ENCODE assay signal across 13 mouse cellular contexts in the genomic region with DNA sequence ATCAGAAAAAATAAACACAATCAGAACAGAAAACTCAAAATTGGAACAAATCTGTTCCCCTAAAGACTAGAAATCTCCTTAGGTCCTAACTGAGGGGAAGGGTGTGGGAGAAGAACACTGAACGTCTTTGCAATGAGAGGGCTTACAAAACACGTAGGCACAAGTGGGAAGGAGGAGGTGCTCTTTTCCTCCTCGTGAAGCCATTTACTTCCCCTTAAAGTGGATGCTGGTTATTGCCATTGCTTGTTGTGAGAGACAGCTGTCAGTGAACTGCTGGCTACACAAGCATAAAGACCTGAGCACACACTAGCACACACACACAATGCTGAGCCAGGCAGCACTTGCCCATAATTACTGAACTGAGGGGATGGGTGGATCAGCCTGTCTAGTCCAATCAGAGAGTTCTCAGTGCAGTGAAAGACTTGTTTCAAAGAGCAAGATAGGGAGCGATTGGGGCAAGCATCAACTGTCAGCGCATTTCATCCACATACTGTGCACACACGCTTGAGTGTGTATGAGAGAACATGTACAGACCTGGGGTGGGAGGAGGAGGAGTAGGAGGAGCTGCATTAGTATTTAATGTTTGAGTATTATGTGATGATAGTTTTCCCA.
A peak's percentile ranks its signal among the peaks of the same experiment; 100 is the strongest.
DNase-seq lines count a peak whose midpoint lies in the region; ATAC-seq and TF ChIP-seq lines count a peak whose summit lies in the region.
"Had no signal": no experiment of that assay in that cellular context is flagged by ENCODE, and none has a peak within 500 bp of the region (broad histone marks: within the 10 kb centered on the region; RNA-seq: fewer than 3 reads in every experiment).

No protein-coding gene starts in this region.

- peak overlapping the region; percentile 66 for H3K27ac ChIP-seq in heart, embryonic 13.5 days (replicated peaks)
- no peak overlapping the region for H3K27ac ChIP-seq in heart, adult 2 months
- H3K27ac ChIP-seq in forebrain, embryonic 10.5 days: peak overlapping the region; percentile 79
- H3K27ac ChIP-seq in hindbrain, embryonic 12.5 days: peak overlapping the region; percentile 17; the same call in 1 of the 2 replicates
- H3K27ac ChIP-seq in midbrain, embryonic 16.5 days (ENCODE audit: low read length): no peak overlapping the region
- H3K27ac ChIP-seq in liver, embryonic 11.5 days (ENCODE audit: low read depth, low read length): no peak overlapping the region

- ATAC-seq in heart, embryonic 13.5 days (ENCODE audit: extremely low read depth, insufficient number of reproducible peaks, low FRiP score, low TSS enrichment): no peak
- ATAC-seq in hindbrain, embryonic 12.5 days (ENCODE audit: low FRiP score): peak; percentile 59
- ATAC-seq in midbrain, embryonic 16.5 days: 0 out of 2 replicates have a peak, but pooled peaks have one; percentile 22
- no peak for ATAC-seq in monocyte, adult 5-6 weeks (replicated peaks; ENCODE audit: insufficient number of reproducible peaks, low FRiP score, low TSS enrichment, poor library complexity, severe bottlenecking)
- no peak for ATAC-seq in liver, embryonic 11.5 days (replicated peaks; ENCODE audit: low FRiP score)

- no peak for DNase-seq in heart, adult 2 months
- peak; percentile 19 for DNase-seq in forebrain, embryonic 10.5 days (ENCODE audit: extremely low spot score, low spot score)
- no peak for DNase-seq in T-cell, adult 2 months (ENCODE audit: low spot score)
- no peak for DNase-seq in liver, embryonic 11.5 days (ENCODE audit: low spot score)
- DNase-seq: adrenal gland, postnatal 36 days; gastrocnemius, postnatal 36 days; right cerebral cortex, postnatal 25 days; thymus, adult 2 months had no signal

- no peaks in the 10 kb centered on the region for H3K79me2 ChIP-seq in heart, adult 2 months (replicated peaks; ENCODE audit: control insufficient read depth, insufficient read depth, low read length)

- no peaks in the 10 kb centered on the region for H3K36me3 ChIP-seq in heart, embryonic 13.5 days
- H3K36me3 ChIP-seq in heart, adult 2 months (ENCODE audit: control insufficient read depth, insufficient read depth, low read length): no peaks in the 10 kb centered on the region
- H3K36me3 ChIP-seq in forebrain, embryonic 10.5 days (replicated peaks): no peaks in the 10 kb centered on the region
- H3K36me3 ChIP-seq in hindbrain, embryonic 12.5 days: no peaks in the 10 kb centered on the region
- H3K36me3 ChIP-seq in midbrain, embryonic 16.5 days (ENCODE audit: control insufficient read depth, insufficient read depth, low read length): no peaks in the 10 kb centered on the region
- no peaks in the 10 kb centered on the region for H3K36me3 ChIP-seq in liver, embryonic 11.5 days (ENCODE audit: control insufficient read depth, insufficient read depth, low read length)

- peaks cover 24% of the 10 kb centered on the region for H3K4me1 ChIP-seq in heart, embryonic 13.5 days
- no peaks in the 10 kb centered on the region for H3K4me1 ChIP-seq in heart, adult 2 months (ENCODE audit: control insufficient read depth, insufficient read depth, low read length)
- peaks cover 30% of the 10 kb centered on the region for H3K4me1 ChIP-seq in forebrain, embryonic 10.5 days
- 0 out of 2 replicates have a peak, but pooled peaks cover 9% of the 10 kb centered on the region for H3K4me1 ChIP-seq in hindbrain, embryonic 12.5 days
- H3K4me1 ChIP-seq in midbrain, embryonic 16.5 days (ENCODE audit: control insufficient read depth, insufficient read depth, low read length): peaks cover 7% of the 10 kb centered on the region
- no peaks in the 10 kb centered on the region for H3K4me1 ChIP-seq in liver, embryonic 11.5 days (replicated peaks; ENCODE audit: control insufficient read depth, insufficient read depth, low read length)

- 0 out of 2 replicates have a peak overlapping the region, but pooled peaks have one; percentile 5 for H3K9ac ChIP-seq in heart, embryonic 13.5 days
- H3K9ac ChIP-seq in heart, adult 2 months (ENCODE audit: low read depth, low read length): no peak overlapping the region
- no peak overlapping the region for H3K9ac ChIP-seq in hindbrain, embryonic 12.5 days
- no peak overlapping the region for H3K9ac ChIP-seq in midbrain, embryonic 16.5 days (ENCODE audit: low read depth, low read length)
- H3K9ac ChIP-seq in liver, embryonic 11.5 days (ENCODE audit: low read depth, low read length): no peak overlapping the region

- no peaks in the 10 kb centered on the region for H3K27me3 ChIP-seq in heart, embryonic 13.5 days (replicated peaks)
- no peaks in the 10 kb centered on the region for H3K27me3 ChIP-seq in heart, adult 2 months (ENCODE audit: control insufficient read depth, insufficient read depth, low read length)
- H3K27me3 ChIP-seq in forebrain, embryonic 10.5 days (ENCODE audit: poor library complexity, severe bottlenecking): no peaks in the 10 kb centered on the region
- no peaks in the 10 kb centered on the region for H3K27me3 ChIP-seq in hindbrain, embryonic 12.5 days
- no peaks in the 10 kb centered on the region for H3K27me3 ChIP-seq in midbrain, embryonic 16.5 days (ENCODE audit: control insufficient read depth, insufficient read depth, low read depth, low read length)
- no peaks in the 10 kb centered on the region for H3K27me3 ChIP-seq in liver, embryonic 11.5 days (replicated peaks; ENCODE audit: control insufficient read depth, insufficient read depth, low read length)

- H3K9me3 ChIP-seq in heart, embryonic 13.5 days: no peaks in the 10 kb centered on the region
- H3K9me3 ChIP-seq in forebrain, embryonic 10.5 days: no peaks in the 10 kb centered on the region
- no peaks in the 10 kb centered on the region for H3K9me3 ChIP-seq in hindbrain, embryonic 12.5 days (replicated peaks)
- H3K9me3 ChIP-seq in midbrain, embryonic 16.5 days (replicated peaks; ENCODE audit: control insufficient read depth, low read length, poor library complexity, severe bottlenecking): no peaks in the 10 kb centered on the region
- no peaks in the 10 kb centered on the region for H3K9me3 ChIP-seq in liver, embryonic 11.5 days (ENCODE audit: control insufficient read depth, low read length)
- H3K9me3 ChIP-seq: G1E had no signal

- intact Hi-C loops in heart, adult 2 months (cut with DNase I): no loop called here

- TF ChIP-seq CTCF in heart, adult 2 months (IDR thresholded peaks at IDR 0.05): no peak

- no peak overlapping the region for H3K4me2 ChIP-seq in heart, embryonic 13.5 days
- H3K4me2 ChIP-seq in hindbrain, embryonic 12.5 days (replicated peaks): no peak overlapping the region
- no peak overlapping the region for H3K4me2 ChIP-seq in midbrain, embryonic 16.5 days (ENCODE audit: low read length)
- no peak overlapping the region for H3K4me2 ChIP-seq in liver, embryonic 11.5 days

- TF ChIP-seq POLR2A in heart, adult 2 months (IDR thresholded peaks at IDR 0.05; ENCODE audit: insufficient read depth, low read depth, low read length): no peak

- H3K4me3 ChIP-seq in heart, embryonic 13.5 days: no peak overlapping the region
- H3K4me3 ChIP-seq in heart, adult 2 months: no peak overlapping the region
- no peak overlapping the region for H3K4me3 ChIP-seq in forebrain, embryonic 10.5 days
- no peak overlapping the region for H3K4me3 ChIP-seq in hindbrain, embryonic 12.5 days
- no peak overlapping the region for H3K4me3 ChIP-seq in midbrain, embryonic 16.5 days (ENCODE audit: low read depth, low read length)
- H3K4me3 ChIP-seq in liver, embryonic 11.5 days (ENCODE audit: low read depth, low read length): no peak overlapping the region

- 49% methylated on average over 6 of the region's 6 CpGs for WGBS in heart, embryonic 13.5 days
- 53% methylated on average over 6 of the region's 6 CpGs for WGBS in heart, adult 2 months
- 64% methylated on average over 6 of the region's 6 CpGs for WGBS in forebrain, embryonic 10.5 days
- 59% methylated on average over 6 of the region's 6 CpGs for WGBS in hindbrain, embryonic 12.5 days
- WGBS in midbrain, embryonic 16.5 days: 48% methylated on average over 6 of the region's 6 CpGs
- 62% methylated on average over 6 of the region's 6 CpGs for WGBS in liver, embryonic 11.5 days

- TF ChIP-seq EP300 in heart, adult 2 months (IDR thresholded peaks at IDR 0.05; ENCODE audit: insufficient read depth, low read depth, low read length): no peak

Comparison
In these comparisons a context has a peak if more than half of its experiments do, and no peak if none do; other contexts are left out.
1. H3K27ac ChIP-seq: peak in heart, embryonic 13.5 days (single experiment), forebrain, embryonic 10.5 days (single experiment) and hindbrain, embryonic 12.5 days (single experiment); none in heart, adult 2 months (single experiment), midbrain, embryonic 16.5 days (single experiment) and liver, embryonic 11.5 days (single experiment).
2. ATAC-seq: peak in hindbrain, embryonic 12.5 days (single experiment) and midbrain, embryonic 16.5 days (single experiment); none in heart, embryonic 13.5 days (single experiment), monocyte, adult 5-6 weeks (single experiment) and liver, embryonic 11.5 days (single experiment).